Mouse (Mus musculus) heart, embryonic 11.5 days (tissue): ENCODE results near the gene Sfn. TPM values are rescaled to one million over a fixed set of nuclear protein-coding genes. Genes with fewer than 3 reads are reported as not detected.

ENCODE experiments used
- ATAC-seq: fragments of 200-750 bp; cut with Nextera tagmentation; replicated peaks from 2 replicates; pipeline ENCODE4 v1.8.0; 2017; ENCODE audit warnings: moderate library complexity; ENCODE audit not compliant: insufficient number of reproducible peaks, low FRiP score, low TSS enrichment
- H3K27ac ChIP-seq: fragments of 300-500 bp; sonication (generic); 2 replicates; pipeline ENCODE4 v1.5.1; 2014; ENCODE audit warnings: mild to moderate bottlenecking, low read depth, low read length
- H3K27me3 ChIP-seq: fragments of 300-500 bp; sonication (generic); 2 replicates; pipeline ENCODE4 v1.6.1; 2014; ENCODE audit warnings: mild to moderate bottlenecking, low read length, mixed read lengths; ENCODE audit not compliant: control insufficient read depth, insufficient read depth
- H3K36me3 ChIP-seq: fragments of 300-500 bp; sonication (generic); 2 replicates; pipeline ENCODE4 v1.6.1; 2014; ENCODE audit warnings: mild to moderate bottlenecking, low read length, moderate library complexity, mixed read lengths; ENCODE audit not compliant: control insufficient read depth, insufficient read depth
- H3K4me1 ChIP-seq: fragments of 300-500 bp; sonication (generic); 2 replicates; pipeline ENCODE4 v1.6.1; 2014; ENCODE audit warnings: low read length; ENCODE audit not compliant: control insufficient read depth, insufficient read depth
- H3K4me2 ChIP-seq: fragments of 300-500 bp; sonication (generic); 2 replicates; pipeline ENCODE4 v1.6.1; 2014; ENCODE audit warnings: mild to moderate bottlenecking, moderate library complexity
- H3K4me3 ChIP-seq: fragments of 300-500 bp; sonication (generic); 2 replicates; pipeline ENCODE4 v1.5.1; 2014; ENCODE audit warnings: low read depth, low read length
- H3K9ac ChIP-seq: fragments of 300-500 bp; sonication (generic); 2 replicates; pipeline ENCODE4 v1.6.1; 2014; ENCODE audit warnings: mild to moderate bottlenecking, low read depth, low read length, moderate library complexity
- H3K9me3 ChIP-seq: fragments of 300-500 bp; sonication (generic); replicated peaks from 2 replicates; pipeline ENCODE4 v1.6.1; 2016; ENCODE audit warnings: low read length; ENCODE audit not compliant: control insufficient read depth
- WGBS: fragments of 180-500 bp; shearing (Covaris S2); extraction: QIAGEN DNeasy Blood & Tissue Kit; methylation state at CpG from one replicate; pipeline ENCODE4 v1.1.7; 2014; ENCODE audit not compliant: insufficient replicate concordance; 5-methylcytosine and 5-hydroxymethylcytosine counted together
- polyA plus RNA-seq: library from polyadenylated mRNA; unstranded; fragments of >200 nt; fragmentation: Nextera tagmentation; extraction: Ambion mirVana; gene quantifications from 2 replicates; pipeline ENCODE4 v1.2.1, GENCODE M21; 2014

Sfn gene
- polyA plus RNA-seq, 1 experiment from 2014 or later, result 3.0 TPM

DNA sequence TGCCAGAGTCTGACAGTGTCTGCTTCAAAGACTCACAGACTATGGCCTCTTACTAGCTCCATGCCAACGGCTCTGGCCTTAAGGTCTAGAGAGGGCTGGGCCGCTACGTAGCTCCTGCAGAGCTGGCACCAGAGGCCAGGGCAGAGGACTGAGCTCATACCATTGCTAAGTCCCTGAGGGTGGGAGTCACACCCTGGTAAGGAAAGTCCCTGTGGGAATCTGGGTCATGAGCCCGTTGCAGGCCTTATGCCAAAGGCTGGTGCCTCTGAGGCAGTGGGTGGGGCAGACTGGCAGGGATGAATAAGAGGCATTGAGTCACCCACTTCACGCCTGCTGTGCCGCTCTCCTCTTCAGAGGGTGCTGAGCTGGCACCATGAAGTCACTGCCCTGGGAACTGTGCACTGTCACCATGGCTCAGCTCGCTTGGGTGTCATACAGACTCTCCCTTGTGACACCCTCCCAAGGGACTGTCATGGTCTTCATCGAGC is 12.3 kb upstream of the Sfn start:
- Histone ChIP-seq H3K9ac (no peak overlapping the region), H3K36me3 (peaks cover 16% of the 10 kb centered on the region), H3K9me3 (peaks cover 3% of the 10 kb centered on the region; the same call in 1 of the 2 replicates), H3K4me3 (no peak overlapping the region), H3K4me1 (no peaks in the 10 kb centered on the region; the same call in 1 of the 2 replicates), H3K27me3 (no peaks in the 10 kb centered on the region), H3K27ac (no peak overlapping the region), H3K4me2 (no peak overlapping the region)
- WGBS, result 84% methylated on average over 8 of the region's 8 CpGs
- no peak for ATAC-seq

GRCm38 (mm10) chr4:133613867-133614266 is 11.9 kb upstream of the Sfn start:
- Histone ChIP-seq H3K9ac (no peak overlapping the region), H3K27me3 (no peaks in the 10 kb centered on the region), H3K9me3 (peaks cover 3% of the 10 kb centered on the region; the same call in 1 of the 2 replicates), H3K4me3 (no peak overlapping the region), H3K4me2 (no peak overlapping the region), H3K36me3 (peaks cover 16% of the 10 kb centered on the region), H3K4me1 (no peaks in the 10 kb centered on the region; the same call in 1 of the 2 replicates), H3K27ac (no peak overlapping the region)
- no peak for ATAC-seq
- 78% methylated on average over 4 of the region's 4 CpGs for WGBS

DNA sequence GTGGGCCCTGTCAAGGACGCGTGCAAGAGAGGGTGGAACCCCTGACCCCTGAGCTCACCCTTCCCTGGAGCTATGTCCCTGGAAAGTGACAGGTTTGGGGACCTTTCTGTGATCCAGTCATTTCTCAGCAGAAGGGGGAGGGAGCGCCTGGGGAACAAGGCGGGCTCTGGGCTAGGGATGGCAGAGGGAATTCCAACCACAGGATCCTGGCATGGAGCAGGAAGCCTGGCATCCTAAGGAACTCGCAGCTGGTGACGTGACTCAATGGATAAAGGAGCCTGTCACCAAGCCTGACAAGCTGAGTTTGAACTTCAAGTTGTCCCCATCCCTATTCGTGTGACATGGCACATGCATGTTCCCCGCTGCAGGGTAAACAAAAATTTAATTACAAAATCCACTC is 11.1 kb upstream of the Sfn start:
- Histone ChIP-seq H3K27ac (no peak overlapping the region), H3K36me3 (peaks cover 16% of the 10 kb centered on the region), H3K9ac (no peak overlapping the region), H3K9me3 (peaks cover 3% of the 10 kb centered on the region; the same call in 1 of the 2 replicates), H3K4me1 (no peaks in the 10 kb centered on the region; the same call in 1 of the 2 replicates), H3K4me3 (no peak overlapping the region), H3K4me2 (no peak overlapping the region), H3K27me3 (no peaks in the 10 kb centered on the region)
- ATAC-seq, result no peak
- WGBS, result 90% methylated on average over 8 of the region's 8 CpGs

GRCm38 (mm10) chr4:133612416-133612815 is 10.4 kb upstream of the Sfn start:
- H3K4me2 ChIP-seq, result no peak overlapping the region
- H3K4me3 ChIP-seq, result no peak overlapping the region
- ATAC-seq, result no peak
- peaks cover 16% of the 10 kb centered on the region for H3K36me3 ChIP-seq
- WGBS, result 92% methylated on average over 7 of the region's 7 CpGs
- no peak overlapping the region for H3K9ac ChIP-seq
- H3K27ac ChIP-seq, result no peak overlapping the region
- H3K27me3 ChIP-seq, result no peaks in the 10 kb centered on the region
- peaks cover 3% of the 10 kb centered on the region; the same call in 1 of the 2 replicates for H3K9me3 ChIP-seq
- H3K4me1 ChIP-seq, result no peaks in the 10 kb centered on the region; the same call in 1 of the 2 replicates

DNA sequence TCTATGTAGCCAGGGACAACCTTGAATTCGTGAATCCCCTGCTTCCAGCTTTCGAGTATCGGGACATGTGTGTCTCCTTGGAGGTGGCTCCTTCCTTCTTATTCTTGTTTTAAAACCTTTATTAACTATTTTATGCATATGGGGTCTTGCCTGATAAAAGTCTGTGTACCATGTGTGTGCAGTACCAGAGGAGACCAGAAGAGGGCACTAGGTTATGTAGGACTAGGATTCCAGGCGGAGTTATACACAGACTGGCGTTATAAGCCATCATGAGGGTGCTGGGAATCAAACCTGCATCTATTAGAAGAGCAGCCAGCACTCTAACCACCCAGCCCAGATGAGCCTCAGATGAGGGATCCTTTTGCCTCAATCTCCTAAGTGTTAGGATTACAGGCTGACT is 9.8 kb upstream of the Sfn start:
- Histone ChIP-seq H3K27me3 (no peaks in the 10 kb centered on the region), H3K27ac (no peak overlapping the region), H3K9me3 (peaks cover 3% of the 10 kb centered on the region; the same call in 1 of the 2 replicates), H3K36me3 (peaks cover 16% of the 10 kb centered on the region), H3K9ac (no peak overlapping the region), H3K4me1 (no peaks in the 10 kb centered on the region; the same call in 1 of the 2 replicates), H3K4me3 (no peak overlapping the region), H3K4me2 (no peak overlapping the region)
- ATAC-seq, result no peak
- WGBS, result 93% methylated on average over 5 of the region's 5 CpGs

GRCm38 (mm10) chr4:133609719-133610118 is 7.8 kb upstream of the Sfn start:
- Histone ChIP-seq H3K4me2 (no peak overlapping the region), H3K36me3 (peaks cover 16% of the 10 kb centered on the region), H3K27ac (no peak overlapping the region), H3K27me3 (no peaks in the 10 kb centered on the region), H3K9ac (no peak overlapping the region), H3K4me1 (no peaks in the 10 kb centered on the region; the same call in 1 of the 2 replicates), H3K4me3 (no peak overlapping the region), H3K9me3 (peaks cover 3% of the 10 kb centered on the region; the same call in 1 of the 2 replicates)
- ATAC-seq, result no peak
- WGBS, result 16% methylated on average over 6 of the region's 6 CpGs

DNA sequence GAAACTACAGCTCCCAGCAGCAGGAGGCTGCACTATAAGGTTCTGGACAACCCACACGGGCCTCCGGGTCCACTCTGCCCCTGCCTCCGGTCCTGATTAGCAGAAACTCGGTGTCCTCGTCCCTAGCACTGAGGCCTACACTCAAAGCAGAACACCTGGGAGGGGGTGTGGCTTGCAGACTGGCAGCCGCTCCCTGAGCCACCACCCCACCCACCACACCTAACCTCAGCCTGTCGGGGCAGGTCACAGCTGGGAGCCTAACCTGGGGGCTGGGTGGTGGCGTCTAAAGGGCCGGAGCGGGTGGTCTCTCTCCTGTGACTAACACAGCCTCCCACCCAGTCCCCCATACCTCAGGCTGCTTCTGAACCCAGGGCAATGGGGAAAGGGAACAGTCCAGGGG is 5.3 kb upstream of the Sfn start:
- Histone ChIP-seq H3K27ac (no peak overlapping the region), H3K4me3 (no peak overlapping the region), H3K9me3 (peaks cover 3% of the 10 kb centered on the region; the same call in 1 of the 2 replicates), H3K4me2 (no peak overlapping the region), H3K4me1 (no peaks in the 10 kb centered on the region; the same call in 1 of the 2 replicates), H3K27me3 (peaks cover 15% of the 10 kb centered on the region), H3K9ac (no peak overlapping the region), H3K36me3 (peaks cover 6% of the 10 kb centered on the region)
- no peak for ATAC-seq
- WGBS, result 72% methylated on average over 10 of the region's 10 CpGs

GRCm38 (mm10) chr4:133605330-133605729 is 3.4 kb upstream of the Sfn start:
- WGBS, result 50% methylated on average over 9 of the region's 9 CpGs
- no peak for ATAC-seq
- Histone ChIP-seq H3K4me3 (no peak overlapping the region), H3K4me1 (peaks cover 4% of the 10 kb centered on the region), H3K9me3 (no peaks in the 10 kb centered on the region), H3K27me3 (peaks cover 28% of the 10 kb centered on the region), H3K9ac (no peak overlapping the region), H3K27ac (no peak overlapping the region), H3K36me3 (no peaks in the 10 kb centered on the region; the same call in 1 of the 2 replicates), H3K4me2 (no peak overlapping the region)

GRCm38 (mm10) chr4:133604856-133605255 is 2.9 kb upstream of the Sfn start:
- ATAC-seq, result no peak
- H3K4me1 ChIP-seq, result peaks cover 8% of the 10 kb centered on the region
- no peaks in the 10 kb centered on the region; the same call in 1 of the 2 replicates for H3K36me3 ChIP-seq
- 59% methylated on average over 6 of the region's 6 CpGs for WGBS
- no peak overlapping the region for H3K9ac ChIP-seq
- peaks cover 33% of the 10 kb centered on the region for H3K27me3 ChIP-seq
- H3K9me3 ChIP-seq, result no peaks in the 10 kb centered on the region
- H3K27ac ChIP-seq, result no peak overlapping the region
- H3K4me3 ChIP-seq, result no peak overlapping the region
- H3K4me2 ChIP-seq, result no peak overlapping the region
